Mouse (Mus musculus): ENCODE measurements around the gene Nacc1. TPM values are rescaled to one million over a fixed set of nuclear protein-coding genes. Genes with fewer than 3 reads are reported as not detected.

Nacc1 gene
- 10 to 100 TPM; 50.6 to 58.0 TPM for total RNA-seq (2023)

DNA sequence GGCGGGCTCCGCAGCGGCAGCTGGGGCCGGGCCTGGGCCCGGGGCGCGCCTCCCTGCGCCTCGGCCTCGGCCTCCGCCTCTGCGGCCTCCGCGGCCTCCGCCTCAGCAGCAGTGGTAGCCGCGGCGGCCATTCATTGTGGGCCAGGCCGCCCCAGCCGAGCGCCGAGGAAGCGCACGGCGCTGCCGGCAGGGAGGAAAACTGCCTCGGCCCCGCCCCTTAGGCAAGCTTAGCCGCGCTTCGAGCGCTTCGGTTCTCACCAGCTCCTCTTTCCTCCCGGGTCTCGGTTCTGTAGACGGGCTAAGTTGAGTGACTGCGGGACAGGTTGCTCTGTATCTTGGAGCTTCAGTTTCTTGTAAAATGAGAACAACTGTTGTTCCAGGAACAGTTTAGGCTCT, at the start of gene Nacc1:
Gene Nacc1, minus strand, starts transcription at position 158 of the 396 bp plus-strand sequence.

GRCm38 (mm10) chr8:84722850-84723570, 35.3 kb upstream of the Nacc1 start, which contains the start of gene G430095P16Rik:
Gene G430095P16Rik (plus strand): TSS chr8:84723007.

GRCm38 (mm10) chr8:84700941-84701911, 13.6 kb upstream of the Nacc1 start, which contains the start of gene Lyl1:
Gene Lyl1 (plus strand): TSS chr8:84701457.

GRCm38 (mm10) chr8:84686191-84687002, 1.3 kb downstream of the Nacc1 start, which contains the start of gene Trmt1:
Gene Trmt1 (plus strand): TSS chr8:84686307.

DNA sequence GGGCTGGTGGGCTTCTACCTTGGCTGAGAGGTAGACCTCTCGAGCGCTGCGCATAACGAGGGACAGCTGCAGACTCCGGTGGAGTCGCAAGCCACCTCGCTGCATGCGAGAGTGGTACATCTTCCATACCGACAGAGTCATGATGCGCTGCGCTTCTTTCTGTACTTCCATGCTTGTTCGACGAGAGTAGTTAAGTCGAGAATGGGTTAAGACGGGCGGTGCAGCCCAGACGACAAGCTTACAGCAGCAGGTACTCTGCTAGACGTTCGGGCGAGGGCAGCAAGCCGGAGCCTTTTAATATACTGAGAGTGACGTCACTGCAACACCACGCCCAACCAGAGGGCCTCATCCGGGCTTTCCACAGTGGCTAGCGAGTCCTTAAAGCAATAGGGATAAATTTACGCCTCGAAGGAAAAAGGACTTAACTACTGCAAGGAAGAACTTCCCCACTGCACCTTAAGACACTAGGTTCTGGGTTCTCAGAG, 25.0 kb downstream of the Nacc1 start, which contains the start of gene Ier2:
Gene Ier2, minus strand, starts transcription at position 272 of the 485 bp plus-strand sequence.

Other genes starting within 250 kb of the Nacc1 start
- 100 to 1,000 TPM; 200 TPM for gene Ier2, start 25.0 kb downstream of the Nacc1 start, total RNA-seq (2023)
- 100 to 1,000 TPM; 160 to 178 TPM for gene Trmt1, start 1.6 kb downstream of the Nacc1 start, total RNA-seq (2023)
- gene Lyl1, start 13.6 kb upstream of the Nacc1 start, total RNA-seq (2023) = 1 to 10 TPM in 1 of 2 experiments, under 1 TPM in 1; 0.53 to 1.6 TPM
- gene G430095P16Rik, start 35.1 kb upstream of the Nacc1 start, total RNA-seq (2023) = 10 to 100 TPM; 10.2 to 13.2 TPM
- gene Nfix, start 112.5 kb upstream of the Nacc1 start, total RNA-seq (2023) = 10 to 100 TPM in 1 of 2 experiments, 1 to 10 TPM in 1; 9.5 to 14.2 TPM
- gene Dand5, start 135.0 kb upstream of the Nacc1 start, total RNA-seq (2023) = 1 to 10 TPM; 4.3 TPM
- gene Gadd45gip1, start 143.7 kb upstream of the Nacc1 start, total RNA-seq (2023) = 10 to 100 TPM; 17.9 to 19.1 TPM
- 10 to 100 TPM; 66.8 to 83.2 TPM for gene Rad23a, start 152.8 kb upstream of the Nacc1 start, total RNA-seq (2023)
- 100 to 1,000 TPM; 469 to 498 TPM for gene Calr, start 159.1 kb upstream of the Nacc1 start, total RNA-seq (2023)
- gene Farsa, start 169.1 kb upstream of the Nacc1 start, total RNA-seq (2023) = 10 to 100 TPM; 82.8 to 83.0 TPM
- 1 to 10 TPM; 3.1 to 6.1 TPM for gene Syce2, start 184.2 kb upstream of the Nacc1 start, total RNA-seq (2023)
- 10 to 100 TPM; 24.0 to 27.5 TPM for gene Gcdh, start 206.1 kb upstream of the Nacc1 start, total RNA-seq (2023)
- gene Klf1, start 214.1 kb upstream of the Nacc1 start, total RNA-seq (2023) = 1 to 10 TPM; 1.5 to 3.6 TPM
- gene Dnase2a, start 220.7 kb upstream of the Nacc1 start, total RNA-seq (2023) = 10 to 100 TPM in 1 of 2 experiments, 1 to 10 TPM in 1; 7.9 to 10.2 TPM
- gene Mast1, start 249.5 kb upstream of the Nacc1 start, total RNA-seq (2023) = under 1 TPM; 0.24 to 0.41 TPM